Mouse (Mus musculus) hindbrain, embryonic 16.5 days (tissue): ENCODE measurements at regions not wholly inside any gene's neighbourhood (a gene's known extent, or its start where the extent isn't known, plus 50 kb on each side); places are given as distances from the start of the nearest gene placed in this dataset.

Source experiments
- ATAC-seq: fragments of 200-750 bp; cut with Nextera tagmentation; 2 replicates; pipeline ENCODE4 v1.8.0; 2017; ENCODE audit warnings: moderate TSS enrichment, moderate library complexity
- H3K27ac ChIP-seq: fragments of 300-500 bp; sonication (generic); 2 replicates; pipeline ENCODE4 v1.5.1; 2014; ENCODE audit warnings: low read depth, mild to moderate bottlenecking, control low read depth, low read length, moderate library complexity
- H3K27me3 ChIP-seq: fragments of 300-500 bp; sonication (generic); replicated peaks from 2 replicates; pipeline ENCODE4 v1.6.1; 2014; ENCODE audit warnings: low read length; ENCODE audit not compliant: control insufficient read depth, insufficient read depth
- H3K36me3 ChIP-seq: fragments of 300-500 bp; sonication (generic); 2 replicates; pipeline ENCODE4 v1.6.1; 2014; ENCODE audit warnings: mild to moderate bottlenecking, low read length, moderate library complexity, mixed read lengths; ENCODE audit not compliant: control insufficient read depth, insufficient read depth
- H3K4me1 ChIP-seq: fragments of 300-500 bp; sonication (generic); 2 replicates; pipeline ENCODE4 v1.6.1; 2014; ENCODE audit warnings: low read depth, low read length; ENCODE audit not compliant: control insufficient read depth, insufficient read depth
- H3K4me2 ChIP-seq: fragments of 300-500 bp; sonication (generic); 2 replicates; pipeline ENCODE4 v1.6.1; 2014; ENCODE audit warnings: mild to moderate bottlenecking, low read length, control low read depth, moderate library complexity
- H3K4me3 ChIP-seq: fragments of 300-500 bp; sonication (generic); 2 replicates; pipeline ENCODE4 v1.5.1; 2014; ENCODE audit warnings: mild to moderate bottlenecking, low read length, control low read depth, moderate library complexity
- H3K9ac ChIP-seq: fragments of 300-500 bp; sonication (generic); 2 replicates; pipeline ENCODE4 v1.6.1; 2014; ENCODE audit warnings: low read depth, mild to moderate bottlenecking, control low read depth, low read length, moderate library complexity
- H3K9me3 ChIP-seq: fragments of 300-500 bp; sonication (generic); 2 replicates; pipeline ENCODE4 v1.6.1; 2014; ENCODE audit warnings: mild to moderate bottlenecking, low read length, moderate library complexity; ENCODE audit not compliant: control insufficient read depth
- WGBS: fragments of 180-500 bp; shearing (Covaris S2); extraction: QIAGEN DNeasy Blood & Tissue Kit; methylation state at CpG from one replicate; pipeline ENCODE4 v1.1.7; 2014; 5-methylcytosine and 5-hydroxymethylcytosine counted together

- H3K4me2 ChIP-seq: no peak overlapping the region
- no peaks in the 10 kb centered on the region for H3K36me3 ChIP-seq
- H3K4me1 ChIP-seq: peaks cover 4% of the 10 kb centered on the region
- H3K9me3 ChIP-seq: peaks cover 2% of the 10 kb centered on the region; the same call in 1 of the 2 replicates
- no peak overlapping the region for H3K9ac ChIP-seq
- no peak overlapping the region for H3K4me3 ChIP-seq
- WGBS: 70% methylated on average over 10 of the region's 10 CpGs
- no peak for ATAC-seq
- H3K27me3 ChIP-seq: no peaks in the 10 kb centered on the region
- no peak overlapping the region for H3K27ac ChIP-seq
Measured at GRCm38 (mm10) chr2:161331850-161332365, 223.0 kb upstream of the Chd6 start.

- no peaks in the 10 kb centered on the region for H3K36me3 ChIP-seq
- WGBS: 52% methylated on average over 3 of the region's 3 CpGs
- H3K9me3 ChIP-seq: no peaks in the 10 kb centered on the region
- no peak overlapping the region for H3K9ac ChIP-seq
- no peak for ATAC-seq
- no peak overlapping the region for H3K27ac ChIP-seq
- no peaks in the 10 kb centered on the region; the same call in 1 of the 2 replicates for H3K4me1 ChIP-seq
- H3K4me2 ChIP-seq: no peak overlapping the region
- no peak overlapping the region for H3K4me3 ChIP-seq
- H3K27me3 ChIP-seq: no peaks in the 10 kb centered on the region
Measured at GRCm38 (mm10) chr2:161302796-161303195, 193.9 kb upstream of the Chd6 start.

DNA sequence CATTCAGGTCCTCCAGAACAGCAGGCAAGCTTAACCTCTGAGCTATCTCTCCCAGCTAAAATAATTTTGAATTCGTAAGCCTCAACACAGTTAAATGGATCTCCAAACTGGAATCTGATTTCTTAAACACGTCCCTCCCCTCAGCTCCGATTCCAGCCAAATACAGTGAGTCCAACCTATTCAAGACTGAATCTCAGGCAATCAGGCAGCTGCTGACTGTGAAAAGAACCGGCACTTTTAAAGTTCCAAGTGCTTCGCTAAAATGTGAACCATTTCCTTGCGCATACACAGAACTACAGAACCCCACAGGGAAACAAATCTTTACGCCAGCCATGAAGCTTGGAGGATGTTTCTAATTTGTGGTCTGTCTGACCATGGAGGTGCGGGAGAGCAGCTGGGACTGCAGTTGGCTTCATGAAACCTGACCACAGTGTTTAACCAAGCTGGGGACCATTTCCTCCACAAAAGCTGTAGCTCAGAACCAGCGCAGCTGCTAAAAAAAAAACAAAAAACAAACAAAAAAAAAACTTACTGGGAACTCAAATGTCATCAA is 160.1 kb upstream of the Chd6 start:
- peaks cover 6% of the 10 kb centered on the region for H3K4me1 ChIP-seq
- H3K9me3 ChIP-seq: no peaks in the 10 kb centered on the region
- no peak overlapping the region for H3K4me2 ChIP-seq
- H3K36me3 ChIP-seq: no peaks in the 10 kb centered on the region
- H3K4me3 ChIP-seq: no peak overlapping the region
- H3K27me3 ChIP-seq: no peaks in the 10 kb centered on the region
- WGBS: 67% methylated on average over 9 of the region's 9 CpGs
- H3K9ac ChIP-seq: no peak overlapping the region
- no peak for ATAC-seq
- H3K27ac ChIP-seq: no peak overlapping the region

- no peak overlapping the region for H3K4me3 ChIP-seq
Measured at GRCm38 (mm10) chr2:161266476-161266875, 157.6 kb upstream of the Chd6 start.

DNA sequence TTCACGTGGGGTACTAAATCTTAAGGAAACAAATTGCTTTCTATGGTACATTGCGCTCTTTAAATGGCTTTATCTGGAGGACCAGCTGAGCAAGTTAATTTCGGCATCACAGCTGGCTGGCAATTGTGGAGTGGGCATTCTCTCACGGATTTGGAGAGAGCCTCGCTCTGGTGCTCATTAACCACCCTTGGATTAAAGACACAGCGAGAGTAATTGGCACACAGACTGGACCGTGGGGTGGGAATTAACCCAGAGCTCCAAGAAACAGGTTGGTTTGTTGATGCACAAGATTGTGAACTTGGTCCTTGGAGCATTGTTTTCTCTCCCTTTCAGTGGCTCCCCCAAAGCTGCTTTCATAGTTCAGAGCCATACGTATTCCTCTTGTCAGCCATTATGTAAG is 156.3 kb upstream of the Chd6 start:
- 41% methylated on average over 8 of the region's 8 CpGs for WGBS
- Histone ChIP-seq H3K4me2 (no peak overlapping the region), H3K27me3 (no peaks in the 10 kb centered on the region), H3K4me3 (no peak overlapping the region), H3K4me1 (peaks cover 6% of the 10 kb centered on the region), H3K9ac (no peak overlapping the region), H3K36me3 (no peaks in the 10 kb centered on the region), H3K9me3 (no peaks in the 10 kb centered on the region), H3K27ac (no peak overlapping the region)
- ATAC-seq: no peak

More at GRCm38 (mm10) chr2:161266476-161266875, 157.6 kb upstream of the Chd6 start:
- Histone ChIP-seq H3K36me3 (no peaks in the 10 kb centered on the region), H3K9ac (no peak overlapping the region), H3K27me3 (no peaks in the 10 kb centered on the region), H3K27ac (no peak overlapping the region), H3K4me1 (peaks cover 6% of the 10 kb centered on the region), H3K4me2 (no peak overlapping the region), H3K9me3 (no peaks in the 10 kb centered on the region)
- no peak for ATAC-seq
- 31% methylated on average over 5 of the region's 5 CpGs for WGBS

DNA sequence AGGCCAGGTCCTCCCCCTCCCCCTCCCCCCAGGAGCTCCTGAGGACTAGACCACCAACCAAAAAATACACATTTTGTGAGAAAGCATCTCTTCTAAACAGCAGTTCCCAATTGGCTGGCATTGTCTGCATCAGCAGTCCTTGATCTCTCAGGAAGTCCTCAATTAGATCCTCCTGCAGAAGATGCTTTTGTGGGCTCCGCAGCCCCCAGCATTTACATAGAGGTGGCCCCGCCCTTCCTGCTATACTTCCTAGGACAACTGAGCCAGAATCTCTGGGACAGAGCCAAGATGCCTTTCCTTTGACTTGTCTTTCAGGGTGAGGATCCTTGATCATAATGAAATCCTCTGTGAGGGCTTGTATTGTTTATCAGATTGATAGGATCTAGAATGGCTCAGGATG is 143.9 kb upstream of the Chd6 start:
- Histone ChIP-seq H3K9ac (no peak overlapping the region), H3K9me3 (no peaks in the 10 kb centered on the region), H3K27me3 (no peaks in the 10 kb centered on the region), H3K4me1 (no peaks in the 10 kb centered on the region), H3K36me3 (no peaks in the 10 kb centered on the region), H3K27ac (no peak overlapping the region), H3K4me2 (no peak overlapping the region), H3K4me3 (no peak overlapping the region)
- WGBS: 84% methylated on average over 2 of the region's 2 CpGs
- no peak for ATAC-seq

- no peak overlapping the region for H3K9ac ChIP-seq
- H3K4me3 ChIP-seq: no peak overlapping the region
- no peak overlapping the region for H3K27ac ChIP-seq
- 84% methylated on average over 6 of the region's 6 CpGs for WGBS
- no peaks in the 10 kb centered on the region for H3K4me1 ChIP-seq
- no peak for ATAC-seq
- H3K4me2 ChIP-seq: no peak overlapping the region
- 0 out of 2 replicates have a peak, but pooled peaks cover 2% of the 10 kb centered on the region for H3K9me3 ChIP-seq
- no peaks in the 10 kb centered on the region for H3K36me3 ChIP-seq
- H3K27me3 ChIP-seq: no peaks in the 10 kb centered on the region; the same call in 1 of the 2 replicates
Measured at GRCm38 (mm10) chr2:161241665-161242064, 132.8 kb upstream of the Chd6 start.

- H3K9ac ChIP-seq: no peak overlapping the region
- no peaks in the 10 kb centered on the region for H3K4me1 ChIP-seq
- H3K27me3 ChIP-seq: no peaks in the 10 kb centered on the region
- H3K9me3 ChIP-seq: 0 out of 2 replicates have a peak, but pooled peaks cover 2% of the 10 kb centered on the region
- no peak overlapping the region for H3K4me3 ChIP-seq
- ATAC-seq: no peak
- 38% methylated on average over 9 of the region's 9 CpGs for WGBS
- no peak overlapping the region for H3K4me2 ChIP-seq
- no peak overlapping the region for H3K27ac ChIP-seq
- no peaks in the 10 kb centered on the region for H3K36me3 ChIP-seq
Measured at GRCm38 (mm10) chr2:161237280-161237819, 128.5 kb upstream of the Chd6 start.

DNA sequence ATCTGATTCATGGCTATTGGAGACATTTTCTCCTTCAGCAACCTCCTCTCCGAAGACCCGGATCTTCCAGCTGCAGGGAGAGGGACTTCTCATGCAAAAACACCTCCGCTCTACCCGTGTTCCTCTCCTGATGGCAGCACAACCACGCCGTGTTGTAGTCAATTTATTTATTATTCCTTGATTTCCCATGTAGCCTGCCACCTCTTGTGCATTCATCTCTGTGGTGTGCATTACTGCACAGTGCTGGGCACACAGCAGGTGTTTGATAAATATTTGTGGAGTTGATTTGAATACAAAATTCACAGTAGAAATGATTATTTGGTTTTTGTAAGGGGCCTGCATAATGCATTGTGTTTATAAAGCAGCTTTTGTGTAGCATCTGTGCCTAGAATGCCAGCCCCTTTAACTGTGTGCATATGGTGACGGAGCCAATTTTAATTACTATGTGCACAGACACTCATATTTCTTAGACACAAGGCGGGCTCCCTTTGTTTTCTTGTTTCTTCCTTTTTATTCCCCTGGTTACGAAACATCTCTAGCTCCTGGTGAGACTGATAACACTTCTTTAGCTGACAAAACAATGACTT is 124.4 kb upstream of the Chd6 start:
- H3K27ac ChIP-seq: no peak overlapping the region

More for the DNA sequence above, 124.4 kb upstream of the Chd6 start:
- 61% methylated on average over 9 of the region's 9 CpGs for WGBS
- H3K36me3 ChIP-seq: no peaks in the 10 kb centered on the region
- H3K9ac ChIP-seq: no peak overlapping the region
- H3K27me3 ChIP-seq: no peaks in the 10 kb centered on the region
- no peak for ATAC-seq
- H3K4me1 ChIP-seq: no peaks in the 10 kb centered on the region
- no peak overlapping the region for H3K4me3 ChIP-seq
- H3K9me3 ChIP-seq: no peaks in the 10 kb centered on the region
- no peak overlapping the region for H3K4me2 ChIP-seq
